Mouse (Mus musculus) lung, postnatal 0 days (tissue): ENCODE results near the gene C130079G13Rik.

Experiments
- CTCF ChIP-seq: IDR thresholded peaks from 2 replicates; pipeline ENCODE4 v1.5.1; 2016; ENCODE audit warnings: antibody characterized with exemption, mild to moderate bottlenecking
- EP300 ChIP-seq: IDR thresholded peaks from 2 replicates; pipeline ENCODE4 v1.6.1; 2016; ENCODE audit warnings: antibody characterized with exemption, mild to moderate bottlenecking, control low read depth

DNA sequence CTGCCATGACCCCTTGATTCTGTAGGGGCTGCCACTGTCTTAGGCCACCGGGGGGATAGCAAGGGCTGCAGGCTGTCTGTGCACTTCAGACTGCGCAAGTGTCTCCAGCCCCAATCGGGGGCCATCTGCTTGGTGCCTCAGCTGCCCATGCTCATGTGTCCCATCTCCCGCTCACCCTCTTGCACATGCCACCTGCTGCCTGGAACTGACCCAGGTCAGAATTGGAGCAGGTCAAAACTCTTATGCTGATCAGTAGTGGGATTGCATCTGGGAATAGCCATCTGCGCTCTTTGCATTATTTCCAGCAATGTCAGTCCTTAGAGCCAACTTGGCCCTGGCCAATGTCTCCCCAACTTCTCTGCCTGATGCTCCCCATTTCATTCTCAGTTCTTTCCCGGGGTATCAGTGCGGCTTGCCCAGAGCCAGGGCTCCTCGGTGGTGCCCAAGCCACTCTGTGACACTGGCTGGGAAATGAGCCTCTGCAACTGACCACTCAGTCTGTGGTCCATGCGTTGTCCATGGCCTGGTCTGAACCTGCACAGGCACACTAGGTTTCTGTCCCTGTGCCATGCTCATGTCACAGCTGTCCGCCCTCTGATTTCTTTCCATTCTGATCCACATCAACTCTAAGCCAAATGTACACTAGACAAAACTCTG lies 22.4 kb downstream of the C130079G13Rik start:
- TF ChIP-seq CTCF, result no peak
- no peak for TF ChIP-seq EP300
